33 mouse cellular contexts compared by ENCODE assay signal in the genomic region with DNA sequence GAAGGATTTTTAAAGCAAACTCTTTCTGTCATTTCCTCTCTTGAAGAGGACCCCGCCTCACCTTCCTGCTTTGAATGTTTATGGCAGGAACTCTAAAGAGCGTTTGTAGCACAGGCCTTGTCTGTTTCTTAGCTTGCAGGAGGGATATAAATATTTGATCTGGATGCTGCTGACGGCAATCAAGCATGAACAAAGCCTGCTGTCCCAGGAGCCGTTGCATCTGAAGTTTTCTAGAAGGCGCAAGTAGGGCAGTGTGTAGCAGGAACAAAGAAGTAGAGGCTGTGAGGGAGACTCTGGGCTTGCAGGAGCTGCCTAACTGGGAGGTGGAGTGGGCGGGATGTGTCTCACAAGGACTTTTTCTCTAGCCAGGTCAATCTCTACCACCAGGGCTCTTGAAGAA. TPM values are rescaled to one million over a fixed set of nuclear protein-coding genes. Genes with fewer than 3 reads are reported as not detected.
DNase-seq lines count a peak whose midpoint lies in the region; ATAC-seq and TF ChIP-seq lines count a peak whose summit lies in the region.
"Had no signal": no experiment of that assay in that cellular context is flagged by ENCODE, and none has a peak within 500 bp of the region (broad histone marks: within the 10 kb centered on the region; RNA-seq: fewer than 3 reads in every experiment).

No protein-coding gene starts in this region.

- no peak overlapping the region for H3K4me3 ChIP-seq in forebrain, embryonic 10.5 days
- H3K4me3 ChIP-seq in forebrain, postnatal 0 days (ENCODE audit: low read depth, low read length): no peak overlapping the region
- no peak overlapping the region for H3K4me3 ChIP-seq in stomach, embryonic 16.5 days (replicated peaks; ENCODE audit: low read length)
- no peak overlapping the region for H3K4me3 ChIP-seq in stomach, postnatal 0 days (ENCODE audit: low read depth, low read length)
- H3K4me3 ChIP-seq in midbrain, embryonic 16.5 days (ENCODE audit: low read depth, low read length): no peak overlapping the region
- H3K4me3 ChIP-seq: embryonic facial prominence, embryonic 13.5 days; hindbrain, embryonic 13.5 days; liver, embryonic 15.5 days; megakaryocyte, embryonic 14.5 days had no signal

- H3K27ac ChIP-seq in forebrain, embryonic 10.5 days: peak overlapping the region; percentile 12; the same call in 1 of the 2 replicates
- H3K27ac ChIP-seq in forebrain, postnatal 0 days (ENCODE audit: low read depth, low read length): no peak overlapping the region
- peak overlapping the region; percentile 14; the same call in 1 of the 2 replicates for H3K27ac ChIP-seq in stomach, embryonic 16.5 days (ENCODE audit: low read length)
- H3K27ac ChIP-seq in stomach, postnatal 0 days (replicated peaks): no peak overlapping the region
- H3K27ac ChIP-seq in midbrain, embryonic 16.5 days (ENCODE audit: low read length): peak overlapping the region; percentile 53
- H3K27ac ChIP-seq: embryonic facial prominence, embryonic 13.5 days; hindbrain, embryonic 13.5 days; kidney, postnatal 0 days; liver, embryonic 15.5 days had no signal

- DNase-seq in forebrain, embryonic 10.5 days (ENCODE audit: extremely low spot score, low spot score): no peak
- DNase-seq in forebrain, postnatal 0 days: no peak
- no peak for DNase-seq in stomach, postnatal 0 days (ENCODE audit: low spot score)
- no peak for DNase-seq in layer of hippocampus, postnatal 25 days (ENCODE audit: extremely low spot score in 1 of 2, low spot score in 1 of 2)
- DNase-seq in heart, adult 18-20 months: no peak
- DNase-seq: adrenal gland, adult 2 months; adrenal gland, postnatal 36 days; cerebellum, adult 8-10 months; embryo, embryonic 11 days; gastrocnemius, postnatal 25 days; heart, adult 11 months; heart, postnatal 36 days; kidney, adult 2 months; kidney, postnatal 4 days; layer of hippocampus, postnatal 36 days; lung, postnatal 4 days; right cerebral cortex, adult 18-20 months; spleen, adult 18-20 months; thymus, adult 2 months; thymus, postnatal 36 days had no signal

- H3K4me2 ChIP-seq in forebrain, postnatal 0 days (ENCODE audit: low read depth): no peak overlapping the region
- no peak overlapping the region for H3K4me2 ChIP-seq in stomach, embryonic 16.5 days (ENCODE audit: low read depth, low read length)
- no peak overlapping the region for H3K4me2 ChIP-seq in stomach, postnatal 0 days (replicated peaks; ENCODE audit: low read depth)
- H3K4me2 ChIP-seq in midbrain, embryonic 16.5 days (ENCODE audit: low read length): no peak overlapping the region
- H3K4me2 ChIP-seq: embryonic facial prominence, embryonic 13.5 days; heart, embryonic 11.5 days; hindbrain, embryonic 13.5 days; liver, embryonic 15.5 days had no signal

- WGBS in forebrain, embryonic 10.5 days: 81% methylated on average over 6 of the region's 6 CpGs
- WGBS in forebrain, postnatal 0 days: 62% methylated on average over 6 of the region's 6 CpGs
- 54% methylated on average over 6 of the region's 6 CpGs for WGBS in stomach, embryonic 16.5 days
- WGBS in stomach, postnatal 0 days: 61% methylated on average over 6 of the region's 6 CpGs
- 46% methylated on average over 6 of the region's 6 CpGs for WGBS in midbrain, embryonic 16.5 days

- no peak for TF ChIP-seq EP300 in stomach, postnatal 0 days (optimal IDR thresholded peaks at IDR 0.05)

- TF ChIP-seq CTCF in forebrain, postnatal 0 days (IDR thresholded peaks at IDR 0.05; ENCODE audit: low read depth): no peak
- no peak for TF ChIP-seq CTCF in stomach, postnatal 0 days (IDR thresholded peaks at IDR 0.05; ENCODE audit: low read depth)

- no peak for ATAC-seq in forebrain, postnatal 0 days
- ATAC-seq in stomach, embryonic 16.5 days (ENCODE audit: insufficient read depth, low FRiP score): no peak
- no peak for ATAC-seq in stomach, postnatal 0 days (ENCODE audit: low FRiP score, low TSS enrichment)
- ATAC-seq in midbrain, embryonic 16.5 days: no peak
- no peak for ATAC-seq in inflammation-experienced regulatory T-cells, adult 6 months
- ATAC-seq: activated CD4-positive, CD25-positive, alpha-beta regulatory T cell, adult 4 months; forebrain, embryonic 16.5 days; lung, postnatal 0 days had no signal

- no peaks in the 10 kb centered on the region for H3K36me3 ChIP-seq in forebrain, embryonic 10.5 days (replicated peaks)
- H3K36me3 ChIP-seq in forebrain, postnatal 0 days (ENCODE audit: insufficient read depth): no peaks in the 10 kb centered on the region
- H3K36me3 ChIP-seq in stomach, embryonic 16.5 days (ENCODE audit: control insufficient read depth, insufficient read depth, low read length): no peaks in the 10 kb centered on the region
- no peaks in the 10 kb centered on the region for H3K36me3 ChIP-seq in stomach, postnatal 0 days (ENCODE audit: control insufficient read depth, insufficient read depth, low read length)
- H3K36me3 ChIP-seq in midbrain, embryonic 16.5 days (ENCODE audit: control insufficient read depth, insufficient read depth, low read length): no peaks in the 10 kb centered on the region
- H3K36me3 ChIP-seq: embryonic facial prominence, embryonic 13.5 days; hindbrain, embryonic 13.5 days; liver, embryonic 15.5 days had no signal

- no peaks in the 10 kb centered on the region for H3K27me3 ChIP-seq in forebrain, embryonic 10.5 days (ENCODE audit: poor library complexity, severe bottlenecking)
- H3K27me3 ChIP-seq in forebrain, postnatal 0 days (ENCODE audit: insufficient read depth, low read length): no peaks in the 10 kb centered on the region
- H3K27me3 ChIP-seq in stomach, embryonic 16.5 days (ENCODE audit: control insufficient read depth, insufficient read depth, low read length): no peaks in the 10 kb centered on the region
- H3K27me3 ChIP-seq in stomach, postnatal 0 days (ENCODE audit: control insufficient read depth, insufficient read depth, low read length): no peaks in the 10 kb centered on the region
- H3K27me3 ChIP-seq in midbrain, embryonic 16.5 days (ENCODE audit: control insufficient read depth, insufficient read depth, low read depth, low read length): no peaks in the 10 kb centered on the region
- H3K27me3 ChIP-seq: CH12.LX; embryonic facial prominence, embryonic 13.5 days; hindbrain, embryonic 13.5 days; liver, embryonic 15.5 days; megakaryocyte, embryonic 14.5 days had no signal

- 0 out of 2 replicates have a peak, but pooled peaks cover 2% of the 10 kb centered on the region for H3K9me3 ChIP-seq in forebrain, embryonic 10.5 days
- no peaks in the 10 kb centered on the region for H3K9me3 ChIP-seq in forebrain, postnatal 0 days (ENCODE audit: low read length)
- peaks cover 5% of the 10 kb centered on the region; the same call in 1 of the 2 replicates for H3K9me3 ChIP-seq in stomach, embryonic 16.5 days (replicated peaks; ENCODE audit: control insufficient read depth, low read length)
- no peaks in the 10 kb centered on the region for H3K9me3 ChIP-seq in stomach, postnatal 0 days (ENCODE audit: control insufficient read depth, low read length)
- H3K9me3 ChIP-seq in midbrain, embryonic 16.5 days (replicated peaks; ENCODE audit: control insufficient read depth, low read length, poor library complexity, severe bottlenecking): no peaks in the 10 kb centered on the region; the same call in 1 of the 2 replicates
- H3K9me3 ChIP-seq: embryonic facial prominence, embryonic 13.5 days; hindbrain, embryonic 13.5 days; liver, embryonic 15.5 days; megakaryocyte, embryonic 14.5 days had no signal

- H3K4me1 ChIP-seq in forebrain, embryonic 10.5 days: peaks cover 19% of the 10 kb centered on the region
- H3K4me1 ChIP-seq in forebrain, postnatal 0 days (ENCODE audit: insufficient read depth): peaks cover 11% of the 10 kb centered on the region; the same call in 1 of the 2 replicates
- H3K4me1 ChIP-seq in stomach, embryonic 16.5 days (ENCODE audit: control insufficient read depth, insufficient read depth, low read length): peaks cover 3% of the 10 kb centered on the region; the same call in 1 of the 2 replicates
- no peaks in the 10 kb centered on the region for H3K4me1 ChIP-seq in stomach, postnatal 0 days (replicated peaks; ENCODE audit: control insufficient read depth, insufficient read depth)
- peaks cover 15% of the 10 kb centered on the region for H3K4me1 ChIP-seq in midbrain, embryonic 16.5 days (ENCODE audit: control insufficient read depth, insufficient read depth, low read length)
- H3K4me1 ChIP-seq: liver, embryonic 15.5 days; megakaryocyte, embryonic 14.5 days had no signal

- H3K9ac ChIP-seq in forebrain, postnatal 0 days: no peak overlapping the region
- no peak overlapping the region for H3K9ac ChIP-seq in stomach, embryonic 16.5 days (ENCODE audit: low read length)
- no peak overlapping the region for H3K9ac ChIP-seq in stomach, postnatal 0 days (ENCODE audit: low read length)
- H3K9ac ChIP-seq in midbrain, embryonic 16.5 days (ENCODE audit: low read depth, low read length): no peak overlapping the region
- H3K9ac ChIP-seq: embryonic facial prominence, embryonic 13.5 days; hindbrain, embryonic 13.5 days; liver, embryonic 15.5 days had no signal

RNA-seq across cellular contexts. Expression of gene Trub1, which starts 50.4 kb away (rescaled TPM):
- polyA plus RNA-seq in forebrain, embryonic 10.5 days (2016; fragmentation: Nextera tagmentation; extraction: Ambion mirVana): 23.4 and 25.0 TPM in 2 replicates
- 26.1 and 27.7 TPM in 2 replicates for total RNA-seq in forebrain, postnatal 0 days (2014; rRNA removed)
- polyA plus RNA-seq in forebrain, postnatal 0 days (2015; fragmentation: Nextera tagmentation; extraction: Ambion mirVana): 17.2 and 21.5 TPM in 2 replicates
- polyA plus RNA-seq in stomach, embryonic 16.5 days (2015; fragmentation: Nextera tagmentation; extraction: Ambion mirVana): 24.7 and 25.8 TPM in 2 replicates
- 12.1 and 15.1 TPM in 2 replicates for polyA plus RNA-seq in stomach, postnatal 0 days (2015; fragmentation: Nextera tagmentation; extraction: Ambion mirVana)
- 15.5 and 17.3 TPM in 2 replicates for polyA plus RNA-seq in midbrain, embryonic 16.5 days (2015; fragmentation: Nextera tagmentation; extraction: Ambion mirVana)
- 10 to 100 TPM; 20.9 to 21.3 TPM for total RNA-seq in layer of hippocampus, postnatal 25 days (2021)
- total RNA-seq in heart, adult 18-20 months (2021): 1 to 10 TPM; 3.9 to 5.9 TPM
- polyA plus RNA-seq in inflammation-experienced regulatory T-cells, adult 6 months (2017; shearing (Covaris generic)): 10 to 100 TPM in 2 of 3 experiments, 1 to 10 TPM in 1; 5.2 to 13.7 (median 10.6) TPM

Comparison
In these comparisons a context has a peak if more than half of its experiments do, and no peak if none do; other contexts are left out.
1. H3K27ac ChIP-seq: peak in forebrain, embryonic 10.5 days (single experiment), stomach, embryonic 16.5 days (single experiment) and midbrain, embryonic 16.5 days (single experiment); none in forebrain, postnatal 0 days (single experiment) and stomach, postnatal 0 days (single experiment).